Mouse (Mus musculus) frontal cortex, adult (tissue): Measurements from ENCODE around the gene Fli1.

Source experiments
- ATAC-seq: cut with Nextera tagmentation; 2 replicates; pipeline ENCODE4 v1.9.2; 2017; ENCODE audit warnings: mild to moderate bottlenecking, moderate library complexity, mixed read lengths; ENCODE audit not compliant: low TSS enrichment

The Fli1 gene

DNA sequence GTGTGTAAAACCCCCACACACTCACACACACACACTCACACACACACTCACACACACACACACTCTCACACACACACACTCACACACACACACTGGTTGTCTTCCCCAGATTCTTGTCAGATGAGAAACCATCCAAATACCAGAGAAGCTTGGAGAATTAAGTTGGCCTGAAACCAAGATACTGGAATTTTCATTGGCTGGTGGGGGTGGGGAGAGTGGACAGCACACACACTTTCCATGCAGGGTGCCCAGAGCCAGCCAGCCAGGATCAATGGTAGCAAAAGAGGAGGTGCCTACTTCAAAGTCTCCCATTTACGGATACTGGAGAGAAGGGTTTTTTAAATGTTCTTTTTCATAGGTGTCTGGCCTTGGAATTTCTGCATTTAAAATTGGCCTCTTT is 74.3 kb downstream of the Fli1 start:
- ATAC-seq = no peak

DNA sequence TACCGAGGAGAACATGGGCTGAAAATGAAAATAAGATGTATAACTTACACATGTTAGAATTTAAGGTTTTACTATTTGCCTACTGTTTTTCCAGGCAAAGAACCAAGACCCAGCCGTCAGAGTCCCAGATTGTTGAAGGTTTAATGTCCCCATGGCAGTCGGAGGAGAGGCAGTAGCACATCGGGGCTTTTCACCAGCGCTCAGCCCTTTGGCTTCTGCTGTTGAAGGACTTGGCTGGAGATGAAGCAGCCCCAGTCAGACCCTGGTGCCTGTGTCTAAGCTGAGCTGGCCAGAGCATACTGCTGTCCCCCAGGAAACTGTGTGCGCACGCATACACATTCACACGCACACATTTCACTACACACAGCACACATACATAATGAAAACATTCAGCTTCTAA is 75.2 kb downstream of the Fli1 start:
- ATAC-seq = no peak

- no peak for ATAC-seq
Observed at GRCm38 (mm10) chr9:32466861-32467260, 75.8 kb downstream of the Fli1 start.

DNA sequence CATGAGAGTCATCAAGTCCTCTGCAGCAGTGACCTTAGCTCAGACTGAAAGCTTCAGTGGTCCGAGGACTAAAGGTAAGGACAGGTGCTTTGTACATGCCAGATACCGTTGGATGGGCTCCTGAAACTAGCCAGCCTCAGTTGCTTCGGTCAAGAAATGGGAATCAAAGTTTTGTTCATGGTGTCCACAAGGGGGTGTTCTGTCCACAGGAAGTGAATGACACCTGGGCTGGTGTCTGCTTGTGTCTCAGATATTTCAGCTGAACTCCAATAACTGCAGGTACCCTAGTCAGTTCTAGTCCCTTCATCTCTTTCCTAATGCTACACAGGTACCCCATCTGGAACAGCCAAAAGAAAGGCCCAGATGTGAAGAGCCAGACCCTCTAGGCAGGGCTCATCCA is 86.0 kb downstream of the Fli1 start:
- ATAC-seq = no peak

DNA sequence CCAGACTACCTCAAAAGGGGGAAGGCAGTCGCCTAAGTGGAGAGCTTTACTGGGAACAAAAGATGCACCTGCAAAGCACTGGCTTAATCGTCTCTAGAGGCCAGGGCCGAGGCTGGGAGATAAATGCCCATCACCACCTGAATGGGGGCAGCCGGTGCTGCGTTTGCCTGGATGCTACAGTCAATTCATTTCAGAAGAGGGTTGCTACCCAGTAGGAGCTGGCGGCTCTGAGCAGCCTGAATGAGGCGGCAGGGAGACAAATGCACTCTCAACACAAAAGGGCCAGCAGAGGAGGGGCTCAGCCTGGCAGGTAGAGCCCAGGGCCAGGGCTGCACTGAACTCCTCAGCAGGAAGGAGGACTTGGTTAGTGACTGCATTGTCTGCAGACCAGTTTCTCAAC is 92.5 kb downstream of the Fli1 start:
- ATAC-seq = no peak

DNA sequence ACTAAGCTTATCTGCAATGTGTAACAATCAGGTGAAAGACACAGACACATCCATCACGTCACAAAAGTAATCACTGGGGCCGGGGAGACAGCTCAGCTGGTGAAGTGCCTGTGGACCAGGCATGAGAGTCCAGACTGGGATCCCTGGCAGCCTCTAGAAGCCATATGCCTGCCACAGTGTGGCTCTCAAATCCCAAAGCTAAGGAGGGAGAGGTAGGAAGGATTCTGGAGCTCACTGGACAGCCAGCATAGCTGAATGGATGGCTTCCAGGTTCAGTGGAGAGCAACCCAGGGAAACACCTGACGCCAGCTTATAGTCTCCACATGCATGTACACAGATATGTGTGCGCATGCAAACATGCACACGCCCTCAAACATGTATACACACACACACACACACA is 93.9 kb downstream of the Fli1 start:
- ATAC-seq = no peak

- ATAC-seq = no peak
Observed at GRCm38 (mm10) chr9:32445789-32446188, 96.9 kb downstream of the Fli1 start.

GRCm38 (mm10) chr9:32444453-32445201 is 98.0 kb downstream of the Fli1 start:
- ATAC-seq = no peak

- no peak for ATAC-seq
Observed at GRCm38 (mm10) chr9:32443817-32444216, 98.8 kb downstream of the Fli1 start.

DNA sequence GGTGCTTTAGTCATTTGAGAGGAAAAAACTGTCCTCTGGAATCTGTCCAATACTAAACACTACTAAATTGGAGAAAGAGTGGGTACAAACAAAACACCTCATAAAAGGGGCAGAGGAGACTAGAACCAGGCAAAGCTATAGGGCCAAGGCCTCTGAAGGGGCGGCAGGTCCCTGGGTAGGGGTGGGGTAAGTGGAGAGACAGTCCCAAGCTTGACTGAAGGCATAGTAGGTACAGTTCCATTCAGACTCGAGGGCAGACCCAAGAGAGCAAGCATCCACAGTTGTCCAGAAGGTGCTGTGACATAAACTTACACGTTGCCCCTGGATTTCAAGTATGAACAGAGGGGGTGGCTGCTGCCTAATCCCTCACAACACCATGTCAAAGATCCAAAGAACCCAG is 99.5 kb downstream of the Fli1 start:
- no peak for ATAC-seq

DNA sequence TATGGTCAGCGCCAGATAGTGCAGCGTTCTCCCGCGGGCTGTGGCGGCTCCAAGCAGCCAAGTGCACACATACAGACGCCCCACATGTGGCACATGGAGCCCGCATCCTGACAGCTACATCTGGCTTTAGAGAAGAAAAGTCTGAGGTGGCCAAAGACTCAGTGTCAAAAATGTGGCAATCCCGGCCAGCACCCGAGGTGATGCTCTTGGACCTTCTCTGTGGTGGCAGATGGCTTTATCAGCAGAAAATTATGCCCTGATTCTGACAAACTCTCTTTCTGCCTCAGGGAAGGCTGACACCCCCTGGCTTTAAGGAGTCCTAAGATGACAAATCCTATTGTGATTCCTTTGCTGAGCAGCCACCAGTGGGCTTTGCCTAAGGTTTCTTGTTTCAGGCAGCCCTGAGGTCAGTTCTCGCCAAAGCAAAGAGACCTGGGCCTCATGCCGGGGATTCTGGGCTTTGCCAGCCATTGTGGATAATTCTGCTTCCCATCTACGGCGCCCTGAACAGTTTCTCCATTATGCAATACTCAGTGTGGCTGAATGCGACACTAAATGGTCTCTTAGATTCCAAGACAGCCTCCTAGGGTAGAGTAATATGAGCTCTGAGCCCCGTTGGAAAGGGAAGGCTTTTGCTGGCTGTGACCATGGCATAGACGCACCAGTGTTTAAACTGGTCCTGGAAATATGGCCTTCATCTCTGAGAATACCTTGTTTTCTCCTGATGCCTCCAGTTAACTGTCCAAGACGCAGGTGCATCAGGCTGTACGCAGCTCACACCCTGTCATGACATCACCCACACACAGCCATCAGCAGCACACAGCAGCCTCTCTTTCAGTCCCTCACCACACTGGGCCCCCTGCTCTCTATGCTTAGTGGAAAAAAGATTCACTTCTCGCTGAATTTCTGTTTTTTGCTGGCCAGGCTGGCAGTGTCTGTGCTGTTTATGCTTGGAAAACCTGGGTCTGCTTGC is 108.1 kb downstream of the Fli1 start:
- ATAC-seq = no peak

DNA sequence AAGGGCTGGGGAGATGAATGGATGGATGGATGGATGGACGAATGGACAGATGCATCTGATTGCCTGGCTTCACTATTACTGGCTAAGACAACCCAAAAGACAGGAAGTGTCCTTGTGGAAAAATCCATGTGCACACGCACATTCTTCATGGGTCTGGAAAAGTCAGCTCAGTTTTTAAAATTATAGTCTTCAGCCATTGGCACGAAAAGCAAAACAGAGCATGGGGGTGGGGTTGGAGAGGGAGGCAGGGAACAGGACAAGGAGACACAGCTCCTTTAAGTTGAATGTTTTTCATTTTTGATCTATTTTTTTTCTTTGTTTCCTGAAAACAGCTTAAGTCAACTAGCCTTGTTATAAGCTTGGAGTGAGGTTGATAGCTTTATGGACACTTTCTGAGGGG is 111.6 kb downstream of the Fli1 start:
- no peak for ATAC-seq

DNA sequence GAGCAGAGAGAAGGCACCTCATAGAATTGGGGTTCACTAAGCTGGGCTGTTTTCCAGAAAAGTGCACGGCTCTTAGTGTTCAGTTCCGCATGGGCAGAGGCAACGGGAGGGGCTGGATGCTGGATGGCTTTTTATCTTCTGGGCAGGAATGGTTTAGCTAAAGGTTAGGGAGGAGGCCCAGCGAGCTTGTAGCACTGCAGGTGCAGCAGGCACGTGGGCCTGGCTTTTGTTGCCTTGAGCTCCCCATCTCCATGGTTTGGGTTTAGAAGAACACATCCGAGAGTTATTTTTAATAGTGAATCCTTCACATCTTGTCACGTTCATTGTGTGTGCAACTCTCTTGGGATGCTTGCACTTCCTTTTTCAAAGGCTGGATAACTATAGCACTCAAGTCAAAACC is 117.3 kb downstream of the Fli1 start:
- ATAC-seq = no peak

DNA sequence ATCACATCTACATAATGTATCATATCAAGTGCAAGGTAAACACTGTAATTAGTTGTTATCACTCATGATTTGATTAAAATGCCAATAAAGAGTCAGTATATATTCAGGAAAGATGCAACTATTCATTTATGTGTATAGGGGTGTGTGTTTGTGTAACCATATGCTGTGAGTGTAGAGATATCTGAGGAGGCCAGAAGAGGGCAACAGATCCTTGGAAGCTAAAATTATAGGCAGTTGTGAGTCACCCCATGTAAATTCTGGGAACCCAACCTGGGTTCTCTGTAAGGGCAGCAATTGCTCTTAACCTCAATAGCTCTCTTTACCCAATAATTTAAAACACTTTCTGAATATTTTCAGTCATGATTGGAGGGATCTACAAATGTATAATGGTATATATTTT is 122.0 kb downstream of the Fli1 start:
- no peak for ATAC-seq

DNA sequence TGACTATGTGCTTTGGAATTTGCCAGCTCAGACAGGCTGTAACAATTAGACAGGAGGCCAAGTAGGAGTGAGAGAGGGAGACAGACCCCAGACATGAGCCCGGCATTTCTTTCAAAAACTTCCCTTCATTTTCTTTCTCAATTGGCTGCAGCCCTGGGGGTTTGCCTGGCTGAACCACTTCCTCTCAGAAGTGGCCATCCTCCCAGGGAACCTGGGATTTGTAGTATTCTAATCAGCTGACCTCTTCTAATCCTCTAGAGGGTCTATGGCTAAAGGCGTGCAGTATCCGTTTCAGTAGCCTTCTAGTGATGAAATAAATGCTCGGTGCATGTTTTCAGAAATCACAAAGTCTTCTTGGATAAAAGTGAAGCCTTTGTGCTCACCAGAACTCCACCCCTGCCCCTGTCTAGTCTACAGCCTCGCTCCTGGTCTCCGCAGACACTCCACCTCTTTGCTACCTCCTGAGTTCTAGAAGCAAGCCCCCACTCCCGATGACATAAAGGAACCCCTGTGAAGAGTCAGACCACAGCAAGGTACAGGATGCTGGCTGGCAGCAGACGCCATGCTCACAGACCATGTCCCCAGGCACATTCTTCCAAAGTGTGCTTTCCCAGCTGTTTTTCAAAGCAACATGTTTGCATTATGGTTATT is 125.1 kb downstream of the Fli1 start:
- ATAC-seq = no peak

- ATAC-seq = no peak
Observed at GRCm38 (mm10) chr9:32415952-32416351, 126.7 kb downstream of the Fli1 start.

- no peak for ATAC-seq
Observed at GRCm38 (mm10) chr9:32414956-32415355, 127.7 kb downstream of the Fli1 start.

DNA sequence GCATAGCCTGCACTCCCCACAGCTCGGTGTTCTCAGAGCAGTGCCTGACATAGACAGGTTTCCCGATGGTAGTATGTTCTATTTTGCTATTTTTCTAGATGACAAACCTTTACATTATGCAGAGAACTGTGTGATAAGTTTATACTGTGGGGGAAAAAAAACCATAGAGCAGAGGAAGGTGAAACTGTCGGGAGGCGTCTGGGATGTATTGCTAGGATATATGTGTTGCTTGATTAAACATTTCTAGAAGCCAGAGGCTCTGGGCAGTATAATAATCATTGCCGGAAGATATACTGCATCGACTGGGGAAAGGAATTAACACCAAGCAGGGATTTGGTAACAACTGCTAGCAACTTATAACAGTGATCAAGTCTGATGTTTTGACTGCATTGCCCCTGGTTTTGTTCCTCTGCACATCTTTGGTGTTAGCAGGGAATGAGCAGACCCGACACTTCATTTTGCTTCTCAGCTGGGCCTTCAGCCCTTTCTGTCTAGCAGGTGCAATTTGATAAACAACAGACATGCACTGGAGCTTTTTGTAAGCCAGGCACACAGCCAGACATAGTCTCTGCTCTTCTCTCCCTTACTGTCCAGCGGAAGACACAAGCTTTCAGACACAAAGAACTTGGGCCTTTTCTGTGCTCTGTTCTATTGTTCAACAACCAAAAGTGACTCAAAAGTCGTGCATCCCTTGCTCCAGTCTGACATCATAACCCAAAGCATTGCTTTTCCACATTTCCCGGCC is 129.7 kb downstream of the Fli1 start:
- ATAC-seq = no peak

DNA sequence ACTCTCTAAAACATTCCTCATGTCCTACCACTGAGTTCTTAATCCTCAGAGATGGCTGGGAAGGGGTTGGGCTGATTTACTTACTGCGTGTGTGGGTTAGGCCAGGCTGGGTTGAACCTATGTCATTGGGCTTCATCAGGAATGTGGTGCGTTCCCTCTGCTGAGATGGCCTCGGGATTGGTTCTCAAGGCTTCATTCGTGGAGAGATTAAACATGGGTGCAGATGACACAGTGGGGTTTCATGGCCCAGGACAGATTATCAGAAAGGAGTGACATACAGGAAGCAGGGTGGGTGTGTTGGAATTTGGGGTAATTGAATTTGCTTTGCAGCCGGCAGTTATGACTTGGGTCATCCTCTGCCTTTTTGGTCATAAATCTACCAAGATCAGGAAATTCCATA is 131.2 kb downstream of the Fli1 start:
- ATAC-seq = no peak

DNA sequence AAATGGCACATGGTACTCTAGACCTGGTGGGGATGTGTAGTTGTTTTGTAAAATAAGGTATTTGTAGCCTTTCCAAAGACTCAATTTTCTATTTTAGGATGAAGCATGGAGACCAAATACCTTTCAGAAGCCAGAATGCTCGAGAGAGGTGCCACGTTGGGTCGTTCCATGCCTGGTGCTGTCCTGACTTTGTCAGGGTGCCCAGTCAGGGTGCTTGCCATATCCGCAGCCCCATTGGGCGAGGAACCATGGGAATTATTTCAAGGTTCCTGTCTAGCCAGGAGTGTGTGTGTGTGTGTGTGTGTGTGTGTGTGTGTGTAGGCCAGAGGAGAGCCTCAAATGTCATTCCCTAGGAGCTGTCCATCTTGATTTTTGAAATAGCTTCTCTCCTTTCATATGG is 132.0 kb downstream of the Fli1 start:
- ATAC-seq = no peak

DNA sequence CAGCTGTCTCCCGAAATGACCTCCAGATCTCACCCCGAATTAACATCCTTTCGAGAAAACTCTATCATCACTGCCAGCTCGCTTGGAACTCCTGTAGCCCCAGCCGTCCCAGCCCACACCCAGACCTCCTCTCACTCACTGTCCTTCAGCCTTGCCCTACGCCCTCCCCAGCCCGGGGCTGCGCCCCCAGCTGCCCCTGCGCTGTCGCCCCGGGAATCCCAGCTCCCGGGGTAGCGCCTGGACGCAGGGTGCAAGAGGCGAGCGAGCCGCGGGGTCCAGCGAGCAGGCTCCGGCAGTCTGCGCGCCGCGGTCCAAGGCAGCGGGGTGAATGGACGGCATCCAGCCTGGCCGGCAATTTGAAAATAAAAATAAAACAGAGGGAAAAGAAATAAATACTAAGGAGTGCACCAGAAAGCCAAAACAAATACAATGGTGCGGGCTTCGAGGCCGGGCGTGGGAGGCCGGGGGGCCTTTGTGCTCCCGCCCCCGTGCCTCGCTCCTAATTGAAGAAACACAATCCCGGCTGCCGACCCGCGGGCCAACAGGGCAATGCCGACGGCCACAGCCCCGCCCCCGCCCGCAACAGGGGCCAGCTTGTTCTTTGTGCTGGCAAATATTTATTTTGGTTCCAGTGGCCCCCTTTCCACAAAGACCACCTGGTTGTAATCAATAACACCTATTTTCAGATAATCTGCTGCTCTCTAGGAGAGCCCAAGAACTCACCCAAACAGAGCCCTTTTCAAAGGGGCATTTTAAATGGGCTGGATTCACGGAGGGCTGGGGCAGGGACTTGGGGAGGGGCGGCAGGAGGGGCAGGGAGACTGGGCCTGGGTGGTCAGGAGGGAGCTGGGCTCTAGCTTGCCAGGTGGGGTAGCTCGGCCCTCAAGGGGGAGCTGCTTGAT is 133.3 kb downstream of the Fli1 start:
- no peak for ATAC-seq
